Mouse (Mus musculus): ENCODE data around the gene Esd. TPM values are rescaled to one million over a fixed set of nuclear protein-coding genes. Genes with fewer than 3 reads are reported as not detected.

The Esd gene
- total RNA-seq, 2 experiments from 2014 or later = 60.0 to 64.5 TPM

DNA sequence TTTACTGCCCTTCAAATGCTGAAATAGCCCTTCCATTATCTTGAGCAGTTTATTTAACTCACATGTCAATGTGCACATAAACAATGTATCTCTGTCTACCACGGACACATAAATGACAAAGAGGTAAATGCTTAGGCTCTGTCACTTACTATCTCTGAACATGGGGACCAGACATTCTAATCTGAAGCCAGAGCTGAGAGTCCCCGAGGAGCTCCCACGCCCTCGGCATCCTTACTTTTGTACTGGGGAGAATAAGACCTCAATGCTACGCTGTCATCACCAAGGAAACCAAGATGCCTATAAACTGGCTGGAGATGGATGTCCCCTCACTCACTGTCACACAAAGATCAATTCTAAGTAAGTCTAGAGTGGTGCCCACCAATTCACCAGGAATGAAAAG lies 58.4 kb downstream of the Esd start:
- intact Hi-C loops (cut with DNase I) = no loop called here

DNA sequence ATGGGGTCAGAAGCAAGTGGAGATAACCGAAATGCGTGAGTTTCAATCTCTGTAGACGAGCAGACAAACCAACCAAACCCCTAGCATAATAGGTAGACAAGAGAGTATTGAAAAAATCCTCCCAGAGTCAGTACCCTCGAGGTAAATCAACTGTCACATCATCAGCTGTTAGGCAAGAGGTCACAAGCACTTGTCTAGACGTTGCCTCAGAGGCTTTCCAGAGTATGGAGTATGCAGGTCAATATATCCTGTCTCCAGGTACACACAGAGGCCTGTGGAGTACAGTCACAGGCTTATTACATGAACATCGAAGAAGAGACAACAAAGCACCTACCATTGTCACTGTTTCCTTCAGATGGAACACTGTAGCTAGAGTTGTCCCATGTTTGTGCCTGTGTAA lies 60.7 kb downstream of the Esd start:
- DNase-seq = no peak
- intact Hi-C loops (cut with DNase I) = no loop called here

More for the DNA sequence above, 58.4 kb downstream of the Esd start:
- DNase-seq = no peak

DNA sequence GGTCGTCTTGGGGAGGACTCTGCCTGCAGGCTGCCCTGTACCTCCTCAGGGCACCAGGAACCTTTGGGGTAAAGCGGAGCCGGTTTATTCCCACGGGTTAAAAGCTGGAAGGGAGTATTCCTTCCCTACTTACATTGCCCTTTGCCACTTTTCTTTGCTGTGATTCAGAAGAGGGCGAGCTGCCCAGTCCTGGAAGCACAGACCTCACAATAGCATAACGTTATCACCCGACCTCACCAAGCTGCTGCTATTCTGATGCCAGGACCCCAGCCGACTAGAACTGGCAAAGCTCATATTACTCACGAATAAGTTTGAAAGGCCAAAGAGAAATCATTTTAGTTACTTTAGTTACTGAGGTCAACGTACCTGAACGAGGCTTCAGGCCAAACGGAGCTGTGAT lies 62.8 kb downstream of the Esd start:
- intact Hi-C loops (cut with DNase I) = no loop called here
- no peak for DNase-seq

DNA sequence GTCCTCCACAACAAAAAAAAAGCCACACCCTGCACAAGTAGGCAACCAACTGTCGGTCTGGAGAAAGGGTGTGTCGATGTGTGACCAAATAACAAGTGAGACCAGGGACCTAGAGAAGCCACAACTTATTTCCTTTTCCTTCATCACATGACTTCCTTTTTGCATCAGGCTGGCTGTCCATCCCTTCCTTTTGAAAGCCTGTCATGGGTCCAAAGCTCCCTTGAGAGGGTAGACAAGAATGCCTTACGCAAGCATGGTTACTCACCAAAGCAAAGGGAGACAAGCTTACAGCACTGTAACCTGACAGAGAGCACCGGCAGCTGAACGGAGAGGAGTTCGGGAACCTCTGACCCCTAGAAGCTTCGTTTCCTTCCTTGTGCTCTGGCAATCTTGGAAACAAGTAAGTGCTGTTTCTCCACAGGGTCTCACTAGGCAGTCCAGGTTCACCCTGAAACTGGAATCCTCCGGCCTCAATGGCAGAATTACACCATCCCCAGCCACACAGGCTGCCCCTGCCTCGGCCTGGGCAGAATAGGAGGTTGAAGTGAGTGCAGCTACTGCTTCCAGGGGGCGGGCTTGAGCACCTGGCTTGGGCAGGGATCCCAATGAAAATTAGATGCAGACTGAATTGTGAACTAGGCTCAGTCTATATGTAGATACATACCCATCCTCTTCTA lies 65.4 kb downstream of the Esd start:
- intact Hi-C loops (cut with DNase I) = no loop called here
- no peak for DNase-seq

DNA sequence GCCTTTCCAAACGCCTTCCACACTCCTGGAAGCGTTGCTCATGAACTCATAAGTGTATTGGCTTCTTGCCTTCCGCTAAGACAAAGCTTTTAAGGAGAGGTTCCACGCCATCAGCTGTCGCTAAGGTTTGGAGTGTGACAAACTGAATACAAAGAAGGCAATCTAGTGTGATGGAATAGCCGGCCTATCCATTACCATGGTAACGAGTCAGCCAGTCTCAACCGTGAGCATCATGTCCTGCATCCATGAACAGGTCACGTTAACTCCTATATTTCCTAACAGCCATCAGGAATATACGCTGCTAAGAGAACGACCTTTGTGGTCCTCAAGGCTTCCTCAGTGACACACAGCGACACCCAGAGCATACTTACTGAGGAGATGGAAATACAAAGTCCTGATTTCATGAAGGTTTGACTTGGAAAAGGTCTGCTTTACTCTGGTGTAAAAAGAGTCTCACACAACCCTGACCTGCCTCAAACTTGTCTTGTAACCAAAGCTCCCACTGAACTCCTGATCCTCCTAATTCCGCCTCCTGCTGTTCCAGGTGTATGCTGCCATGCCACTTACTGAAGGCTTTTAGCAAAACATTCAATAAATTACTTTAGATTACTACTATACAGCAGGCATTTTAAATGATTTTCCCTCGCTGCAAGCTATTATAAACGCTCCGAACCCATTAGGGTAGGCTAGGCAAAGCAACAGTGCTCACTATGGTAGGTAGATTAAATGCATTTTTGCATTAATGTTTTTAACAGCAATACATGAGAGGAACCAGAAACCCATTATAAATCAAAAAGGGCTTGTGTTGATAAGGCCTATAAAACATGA lies 66.2 kb downstream of the Esd start:
- intact Hi-C loops (cut with DNase I) = no loop called here
- DNase-seq = no peak

Other genes starting within 250 kb of the Esd start
- under 1 TPM; 0.15 to 0.31 TPM for gene Htr2a, start 91.5 kb upstream of the Esd start, total RNA-seq (2021)
- 1 to 10 TPM; 3.1 to 4.0 TPM for gene Lrch1, start 215.6 kb downstream of the Esd start, total RNA-seq (2021)